Mouse (Mus musculus) left cerebral cortex, postnatal 10 days (tissue): ENCODE results near the gene Ndufs5. TPM values are rescaled to one million over a fixed set of nuclear protein-coding genes. Genes with fewer than 3 reads are reported as not detected.

Source experiments
- DNase-seq, 2 experiments: peaks; one replicate each; pipeline ENCODE4 v3.0.0; 2021 to 2022; ENCODE audit warnings: low spot score in 2 of 2, mixed read lengths in 1 of 2; ENCODE audit errors: extremely low spot score in 1 of 2
- intact Hi-C: fragments of 180-260 bp; cut with DNase I; formaldehyde crosslinking; loops from one replicate; pipeline ENCODE4 v1.15.1; 2025
- total RNA-seq, 2 experiments: library from RNA; stranded (reverse); gene quantifications; 2 replicates each; pipeline ENCODE4 v1.2.3; 2021

Ndufs5 gene
- total RNA-seq, 2 experiments from 2014 or later = 174 to 179 TPM

DNA sequence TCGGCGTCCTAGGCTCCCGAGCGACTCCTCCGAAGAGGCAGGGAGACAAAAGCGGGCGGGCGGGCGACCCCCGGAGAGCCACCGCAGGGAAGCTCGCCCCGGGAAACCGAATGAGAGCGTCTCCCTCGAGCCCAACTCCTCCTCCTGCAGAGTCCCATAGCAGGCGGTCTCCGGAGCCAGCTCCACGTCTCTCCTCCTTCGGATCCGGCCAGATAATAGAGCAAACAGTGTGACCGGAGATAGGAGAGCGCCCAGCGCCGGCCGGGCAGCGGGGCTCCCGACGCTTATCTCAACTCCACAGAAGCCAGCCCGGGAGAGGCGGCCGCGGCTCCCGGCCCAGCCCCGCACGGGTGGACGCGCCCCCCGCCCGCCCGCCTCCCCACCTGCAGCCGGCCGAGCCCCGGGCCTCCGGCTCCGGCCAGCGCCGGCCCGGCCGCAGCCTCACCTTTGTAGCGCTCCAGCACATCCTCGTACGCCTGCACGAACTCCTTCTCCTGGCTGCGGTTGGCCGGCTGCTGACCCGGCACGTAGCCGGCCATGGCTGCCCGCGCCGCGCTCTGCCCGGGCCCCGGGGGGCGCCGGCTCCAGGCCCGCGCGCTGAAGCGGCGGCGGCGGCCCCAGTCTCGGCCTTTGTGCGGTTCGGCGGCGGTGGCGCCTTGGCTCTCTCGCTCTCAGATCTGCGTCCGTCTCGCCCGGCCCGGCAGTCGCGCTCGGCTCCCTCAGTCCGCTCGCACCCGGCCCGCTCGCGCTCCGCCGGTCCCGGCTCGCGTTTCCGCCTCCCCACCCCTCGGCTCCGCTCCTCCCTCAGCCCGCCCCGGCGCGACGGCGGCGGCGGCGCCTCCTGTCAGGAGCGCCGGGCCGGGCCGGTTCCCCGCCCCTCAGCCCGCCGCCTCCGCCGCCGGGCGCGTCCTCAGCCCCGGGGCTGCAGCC, 53.7 kb downstream of the Ndufs5 start:
- DNase-seq = peak in 1 of 2 experiments; percentile 87
- intact Hi-C loops = loop anchor here (5.0 kb wide), 1 partner anchor 77 kb away; no protein-coding TSS in a partner anchor

DNA sequence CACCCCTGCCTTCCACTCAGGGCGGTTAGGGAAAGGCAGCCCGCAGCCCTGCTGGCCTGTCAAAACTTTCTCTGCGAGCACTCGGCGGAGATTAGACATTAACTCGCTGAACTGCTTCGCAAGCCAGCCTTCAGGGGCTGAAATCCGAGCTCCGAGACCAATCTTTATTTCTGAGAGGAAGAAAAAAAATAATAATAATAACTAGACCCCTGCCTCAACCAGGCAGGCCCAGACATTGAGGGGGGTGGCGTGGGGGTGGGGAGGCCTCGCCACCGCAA, 54.4 kb downstream of the Ndufs5 start:
- no peak for DNase-seq
- intact Hi-C loops = loop anchor here (5.0 kb wide), 1 partner anchor 76 kb away; no protein-coding TSS in a partner anchor

- intact Hi-C loops = loop anchor here (5.0 kb wide), 1 partner anchor 76 kb away; no protein-coding TSS in a partner anchor
- DNase-seq = no peak
Observed at GRCm38 (mm10) chr4:123662914-123663687, 54.9 kb downstream of the Ndufs5 start.

Other genes with a start within 250 kb of the Ndufs5 start
- gene Macf1, start 33.8 kb downstream of the Ndufs5 start, total RNA-seq = 100 to 1,000 TPM; 243 to 256 TPM
- 10 to 100 TPM; 58.9 to 62.1 TPM for gene Akirin1, start 32.1 kb upstream of the Ndufs5 start, total RNA-seq
- 1 to 10 TPM; 1.1 to 1.2 TPM for gene Rhbdl2, start 69.7 kb upstream of the Ndufs5 start, total RNA-seq
- gene 4933427I04Rik, start 141.5 kb upstream of the Ndufs5 start, total RNA-seq = not detected
- 10 to 100 TPM; 14.2 to 14.8 TPM for gene Mycbp, start 186.6 kb upstream of the Ndufs5 start, total RNA-seq
- 10 to 100 TPM; 47.4 to 52.6 TPM for gene Rragc, start 199.2 kb upstream of the Ndufs5 start, total RNA-seq
- gene 4930535I16Rik, start 199.8 kb upstream of the Ndufs5 start, total RNA-seq = not detected